Mouse (Mus musculus) MEL (cell line): ENCODE results near the gene Disp1. TPM values are rescaled to one million over a fixed set of nuclear protein-coding genes. Genes with fewer than 3 reads are reported as not detected.

Experiments used
- DNase-seq: peaks from one replicate; pipeline ENCODE4 v3.0.0; 2011; ENCODE audit warnings: low read depth, low spot score
- H3K27ac ChIP-seq: 2 replicates; pipeline ENCODE4 v1.5.1; 2012; ENCODE audit warnings: low read depth, mild to moderate bottlenecking, control low read depth, low read length, moderate library complexity; ENCODE audit not compliant: control insufficient read depth
- H3K27me3 ChIP-seq, 2 experiments: fragments of 150-350 bp in 1 of 2; sonication (generic) in 1 of 2; 2 replicates each; pipeline ENCODE4 v1.6.1; 2012; ENCODE audit warnings: low read length in 2 of 2, mild to moderate bottlenecking in 2 of 2, improper control_type of control experiment in 1 of 2, moderate library complexity in 1 of 2; ENCODE audit not compliant: insufficient read depth in 2 of 2, control insufficient read depth in 1 of 2
- H3K36me3 ChIP-seq, 2 experiments: 2 replicates each; pipeline ENCODE4 v1.6.1; 2012 to 2014; ENCODE audit warnings: low read length in 2 of 2, improper control_type of control experiment in 1 of 2, inconsistent platforms in 1 of 2, mild to moderate bottlenecking in 1 of 2; ENCODE audit not compliant: insufficient read depth in 2 of 2, control insufficient read depth in 1 of 2
- H3K4me1 ChIP-seq, 2 experiments: fragments of 150-350 bp in 1 of 2; sonication (generic) in 1 of 2; 2 replicates each; pipeline ENCODE4 v1.6.1; 2012; ENCODE audit warnings: low read length in 2 of 2, improper control_type of control experiment in 1 of 2, mild to moderate bottlenecking in 1 of 2; ENCODE audit not compliant: insufficient read depth in 2 of 2, control insufficient read depth in 1 of 2
- H3K4me3 ChIP-seq, 2 experiments: fragments of 150-350 bp in 1 of 2; sonication (generic) in 1 of 2; 2 replicates each; pipeline ENCODE4 v1.5.1; 2012; ENCODE audit warnings: low read depth in 2 of 2, low read length in 2 of 2, mild to moderate bottlenecking in 2 of 2, moderate library complexity in 2 of 2, control low read depth in 1 of 2, improper control_type of control experiment in 1 of 2; ENCODE audit not compliant: control insufficient read depth in 1 of 2, insufficient read depth in 1 of 2
- H3K79me2 ChIP-seq: 2 replicates; pipeline ENCODE4 v1.6.1; 2012; ENCODE audit warnings: mild to moderate bottlenecking, low read length, moderate library complexity; ENCODE audit not compliant: control insufficient read depth, poor library complexity, insufficient read depth
- H3K9ac ChIP-seq: 2 replicates; pipeline ENCODE4 v1.6.1; 2012; ENCODE audit warnings: low read depth, mild to moderate bottlenecking, control low read depth, low read length, moderate library complexity; ENCODE audit not compliant: control insufficient read depth, poor library complexity, severe bottlenecking
- H3K9me3 ChIP-seq: fragments of 150-350 bp; sonication (generic); replicated peaks from 2 replicates; pipeline ENCODE4 v1.6.1; 2012; ENCODE audit warnings: mild to moderate bottlenecking, low read length, improper control_type of control experiment, moderate library complexity; ENCODE audit not compliant: insufficient read depth
- CHD1 ChIP-seq: IDR thresholded peaks from 2 replicates; pipeline ENCODE4 v1.6.1; 2012; ENCODE audit warnings: low read depth, mild to moderate bottlenecking, inconsistent platforms, low read length, improper control_type of control experiment
- CHD2 ChIP-seq: IDR thresholded peaks from 2 replicates; pipeline ENCODE4 v1.6.1; 2011; ENCODE audit warnings: low read length, improper control_type of control experiment
- CTCF ChIP-seq, 3 experiments: IDR thresholded peaks in 2 of 3; conservative IDR thresholded peaks in 1 of 3; 2 replicates each; pipeline ENCODE4 v1.5.1; 2011 to 2012; ENCODE audit warnings: low read length in 3 of 3, low read depth in 2 of 3, mild to moderate bottlenecking in 2 of 3, improper control_type of control experiment in 1 of 3, inconsistent platforms in 1 of 3, mixed read lengths in 1 of 3, moderate library complexity in 1 of 3; ENCODE audit not compliant: control insufficient read depth in 1 of 3, insufficient read depth in 1 of 3, poor library complexity in 1 of 3, severe bottlenecking in 1 of 3
- ELF1 ChIP-seq: IDR thresholded peaks from 2 replicates; pipeline ENCODE4 v1.6.1; 2014; ENCODE audit warnings: low read depth, mild to moderate bottlenecking, inconsistent platforms, low read length, improper control_type of control experiment, moderate library complexity
- EP300 ChIP-seq, 2 experiments: IDR thresholded peaks; 2 replicates each; pipeline ENCODE4 v1.6.1; 2011; ENCODE audit warnings: improper control_type of control experiment in 2 of 2, low read length in 2 of 2, low read depth in 1 of 2, mild to moderate bottlenecking in 1 of 2
- ETS1 ChIP-seq: IDR thresholded peaks from 2 replicates; pipeline ENCODE4 v1.6.1; 2012; ENCODE audit warnings: low read depth, mild to moderate bottlenecking, inconsistent platforms, low read length, improper control_type of control experiment, moderate library complexity
- GABPA ChIP-seq: IDR thresholded peaks from 2 replicates; pipeline ENCODE4 v1.6.1; 2012; ENCODE audit warnings: low read depth, mild to moderate bottlenecking, inconsistent platforms, low read length, improper control_type of control experiment, moderate library complexity
- GATA1 ChIP-seq: IDR thresholded peaks from 2 replicates; pipeline ENCODE4 v1.6.1; 2011; ENCODE audit warnings: low read depth, low read length, improper control_type of control experiment
- HCFC1 ChIP-seq: IDR thresholded peaks from 2 replicates; pipeline ENCODE4 v1.6.1; 2012; ENCODE audit warnings: low read depth, mild to moderate bottlenecking, inconsistent platforms, low read length, improper control_type of control experiment, moderate library complexity
- KAT2A ChIP-seq: conservative IDR thresholded peaks from 2 replicates; pipeline ENCODE4 v1.6.1; 2012; ENCODE audit warnings: low read depth, low read length, improper control_type of control experiment, inconsistent platforms
- MAFK ChIP-seq: IDR thresholded peaks from 2 replicates; pipeline ENCODE4 v1.6.1; 2011; ENCODE audit warnings: low read depth, mild to moderate bottlenecking, low read length, improper control_type of control experiment, borderline replicate concordance
- MAX ChIP-seq: IDR thresholded peaks from 2 replicates; pipeline ENCODE4 v1.6.1; 2011; ENCODE audit warnings: low read length, improper control_type of control experiment
- MAZ ChIP-seq: IDR thresholded peaks from 2 replicates; pipeline ENCODE4 v1.6.1; 2012; ENCODE audit warnings: low read depth, mild to moderate bottlenecking, inconsistent platforms, low read length, improper control_type of control experiment
- MEF2A ChIP-seq: IDR thresholded peaks from 2 replicates; pipeline ENCODE4 v1.6.1; 2014; ENCODE audit warnings: low read depth, mild to moderate bottlenecking, inconsistent platforms, low read length, improper control_type of control experiment; ENCODE audit not compliant: poor library complexity, insufficient replicate concordance, severe bottlenecking; ENCODE audit errors: extremely low read depth
- MXI1 ChIP-seq: IDR thresholded peaks from 2 replicates; pipeline ENCODE4 v1.6.1; 2011; ENCODE audit warnings: mild to moderate bottlenecking, low read depth, low read length, improper control_type of control experiment
- MYB ChIP-seq: IDR thresholded peaks from 2 replicates; pipeline ENCODE4 v1.6.1; 2011; ENCODE audit warnings: mild to moderate bottlenecking, low read depth, low read length, improper control_type of control experiment
- MYC ChIP-seq: IDR thresholded peaks from 2 replicates; pipeline ENCODE4 v1.6.1; 2011; ENCODE audit warnings: low read depth, mild to moderate bottlenecking, low read length, improper control_type of control experiment, moderate library complexity
- POLR2A ChIP-seq, 2 experiments: IDR thresholded peaks; 2 replicates each; pipeline ENCODE4 v1.6.1; 2011 to 2012; ENCODE audit warnings: low read length in 2 of 2, mild to moderate bottlenecking in 2 of 2, control low read depth in 1 of 2, improper control_type of control experiment in 1 of 2, low read depth in 1 of 2, moderate library complexity in 1 of 2; ENCODE audit not compliant: control insufficient read depth in 1 of 2, insufficient read depth in 1 of 2, poor library complexity in 1 of 2
- POLR2AphosphoS2 ChIP-seq: IDR thresholded peaks from 2 replicates; pipeline ENCODE4 v1.6.1; 2011; ENCODE audit warnings: low read length, improper control_type of control experiment
- RAD21 ChIP-seq: IDR thresholded peaks from 2 replicates; pipeline ENCODE4 v1.6.1; 2011; ENCODE audit warnings: mild to moderate bottlenecking, low read depth, low read length, improper control_type of control experiment
- RCOR1 ChIP-seq: IDR thresholded peaks from 2 replicates; pipeline ENCODE4 v1.6.1; 2012; ENCODE audit warnings: low read depth, mild to moderate bottlenecking, inconsistent platforms, low read length, improper control_type of control experiment
- SIN3A ChIP-seq: IDR thresholded peaks from 2 replicates; pipeline ENCODE4 v1.6.1; 2012; ENCODE audit warnings: low read length, improper control_type of control experiment, inconsistent platforms
- SMC3 ChIP-seq: IDR thresholded peaks from 2 replicates; pipeline ENCODE4 v1.6.1; 2011; ENCODE audit warnings: low read depth, low read length, improper control_type of control experiment
- TAL1 ChIP-seq: IDR thresholded peaks from 2 replicates; pipeline ENCODE4 v1.6.1; 2012; ENCODE audit warnings: mild to moderate bottlenecking, inconsistent platforms, low read length, moderate library complexity, mixed read lengths
- TCF12 ChIP-seq: IDR thresholded peaks from 2 replicates; pipeline ENCODE4 v1.6.1; 2014; ENCODE audit warnings: low read depth, mild to moderate bottlenecking, inconsistent platforms, low read length, improper control_type of control experiment, moderate library complexity
- USF1 ChIP-seq: IDR thresholded peaks from 2 replicates; pipeline ENCODE4 v1.6.1; 2014; ENCODE audit warnings: low read depth, mild to moderate bottlenecking, inconsistent platforms, low read length, improper control_type of control experiment, moderate library complexity
- USF2 ChIP-seq, 2 experiments: IDR thresholded peaks; 2 replicates each; pipeline ENCODE4 v1.6.1; 2011 to 2012; ENCODE audit warnings: improper control_type of control experiment in 2 of 2, low read length in 2 of 2, borderline replicate concordance in 1 of 2, inconsistent platforms in 1 of 2, low read depth in 1 of 2, mild to moderate bottlenecking in 1 of 2; ENCODE audit not compliant: insufficient read depth in 1 of 2
- ZKSCAN1 ChIP-seq: IDR thresholded peaks from 2 replicates; pipeline ENCODE4 v1.6.1; 2012; ENCODE audit warnings: low read depth, mild to moderate bottlenecking, inconsistent platforms, low read length, improper control_type of control experiment, moderate library complexity
- ZMIZ1 ChIP-seq: IDR thresholded peaks from 2 replicates; pipeline ENCODE4 v1.6.1; 2012; ENCODE audit warnings: low read depth, mild to moderate bottlenecking, inconsistent platforms, low read length, improper control_type of control experiment, moderate library complexity
- ZNF384 ChIP-seq: IDR thresholded peaks from 2 replicates; pipeline ENCODE4 v1.6.1; 2012; ENCODE audit warnings: low read depth, mild to moderate bottlenecking, inconsistent platforms, low read length, improper control_type of control experiment
- polyA plus RNA-seq, 2 experiments: library from polyadenylated mRNA; stranded (reverse) in 1 of 2; unstranded in 1 of 2; fragments of >175 nt in 1 of 2; fragments of >200 nt in 1 of 2; gene quantifications; 2 replicates each; pipeline versions ENCODE4 v1.2.1 to v1.2.4; 2012; ENCODE audit warnings: low replicate concordance in 2 of 2, low read depth in 1 of 2; ENCODE audit not compliant: insufficient read length in 2 of 2, insufficient read depth in 1 of 2, missing spikeins in 1 of 2
- total RNA-seq: library from RNA; depleted of rRNA; stranded (reverse); fragments of 300-350 nt; gene quantifications from 2 replicates; pipeline ENCODE4 v1.2.3, GENCODE M21; 2012

Disp1 gene
- total and polyA plus RNA-seq, 3 experiments = 6.3 to 9.9 TPM; not detected in 1

DNA sequence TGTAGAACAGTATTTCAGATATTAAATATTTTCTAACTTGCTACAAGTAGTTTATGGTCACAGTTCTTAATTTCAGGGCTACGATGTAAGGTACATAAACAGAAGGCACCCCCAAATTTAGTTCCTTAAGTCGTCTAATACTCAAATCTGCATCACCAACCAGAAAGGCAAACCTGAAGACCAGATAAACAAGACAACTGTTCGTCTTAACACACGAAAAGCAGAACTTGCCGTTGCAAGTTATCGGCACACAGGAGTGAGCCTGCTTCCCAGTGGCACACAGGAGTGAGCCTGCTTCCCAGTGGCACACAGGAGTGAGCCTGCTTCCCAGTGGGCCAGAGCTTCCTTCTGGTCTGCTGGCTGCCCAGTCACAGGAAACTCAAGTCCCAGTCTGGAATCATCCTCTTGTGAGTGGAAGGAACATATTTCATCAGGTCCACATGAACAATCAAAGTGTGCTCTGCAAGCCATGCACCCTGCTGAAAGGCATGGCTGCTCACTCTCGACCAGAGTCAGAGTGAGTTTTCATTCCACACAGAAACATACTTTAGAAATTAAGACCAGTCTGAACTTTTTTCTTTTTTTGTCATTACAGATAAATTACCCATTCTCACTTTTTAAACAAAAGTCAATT, 75.1 kb downstream of the Disp1 start (continued):
- TF ChIP-seq KAT2A (no peak), SMC3 (no peak)

DNA sequence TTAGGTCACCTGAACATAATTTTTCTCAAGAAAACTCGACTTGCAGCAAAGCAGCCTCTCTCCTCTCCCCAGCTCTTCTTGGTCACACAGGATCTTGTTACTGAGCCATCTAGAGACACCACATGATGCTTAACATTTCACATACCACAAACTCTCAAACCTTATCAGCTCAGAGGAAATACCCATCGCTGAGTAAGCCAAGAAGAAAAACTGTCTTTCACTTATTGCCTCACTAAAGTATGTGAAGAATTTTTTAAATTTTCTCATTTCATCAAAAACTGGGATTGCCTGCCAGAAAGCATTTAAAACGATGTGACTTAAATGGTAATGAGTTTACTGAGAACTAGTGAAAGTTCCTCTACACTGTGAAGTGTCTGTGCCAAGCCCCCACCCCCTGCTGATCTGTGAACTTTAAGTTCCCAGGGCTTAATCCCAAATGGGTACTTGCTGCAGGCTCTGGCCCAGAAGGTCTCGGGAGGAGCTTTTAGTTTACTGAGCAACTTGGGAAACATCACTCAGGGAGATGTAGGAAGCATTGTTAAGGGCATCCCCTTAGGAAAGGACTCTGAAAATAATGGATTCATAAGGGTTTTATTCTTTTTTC, 76.6 kb downstream of the Disp1 start:
- peaks cover 0 to 33% of the 10 kb centered on the region in 2 experiments; a peak in 2 of 4 replicates for H3K36me3 ChIP-seq
- no peaks in the 10 kb centered on the region for H3K27me3 ChIP-seq
- peaks cover 27% of the 10 kb centered on the region in 2 experiments for H3K4me1 ChIP-seq
- no peaks in the 10 kb centered on the region for H3K9me3 ChIP-seq
- peak overlapping the region; percentile 79 for H3K27ac ChIP-seq
- TF ChIP-seq MAZ = peak; percentile 43; the same call in 1 of the 2 replicates
- TF ChIP-seq ZKSCAN1 = peak; percentile 23; the same call in 1 of the 2 replicates
- TF ChIP-seq MXI1 = peak; percentile 36; the same call in 1 of the 2 replicates
- TF ChIP-seq MYB = peak; percentile 38; the same call in 1 of the 2 replicates
- peak; percentile 71 for TF ChIP-seq USF1
- TF ChIP-seq HCFC1 = no peak
- no peak for TF ChIP-seq CTCF (IDR thresholded peaks at IDR 0.05 in 2 of 3, conservative IDR thresholded peaks at IDR 0.05 in 1 of 3; ENCODE audit: control insufficient read depth in 1 of 3, insufficient read depth in 1 of 3, low read depth in 2 of 3, low read length in 3 of 3, poor library complexity in 1 of 3, severe bottlenecking in 1 of 3)
- no peak; a peak in 1 of 4 replicates for TF ChIP-seq USF2 (IDR thresholded peaks at IDR 0.05; ENCODE audit: borderline replicate concordance in 1 of 2, insufficient read depth in 1 of 2, low read depth in 1 of 2, low read length in 2 of 2)
- peak; percentile 72 for TF ChIP-seq RCOR1
- TF ChIP-seq MYC = peak; percentile 48; the same call in 1 of the 2 replicates
- peak; percentile 62; the same call in 1 of the 2 replicates for TF ChIP-seq SIN3A
- peak; percentile 77 to 78 for TF ChIP-seq EP300 (IDR thresholded peaks at IDR 0.05; ENCODE audit: low read depth in 1 of 2, low read length in 2 of 2)
- no peak for TF ChIP-seq RAD21
- TF ChIP-seq MAX = no peak
- peak; percentile 86 for TF ChIP-seq GATA1
- no peak for TF ChIP-seq MAFK
- no peak for TF ChIP-seq ZNF384
- TF ChIP-seq GABPA = no peak
- no peak for TF ChIP-seq POLR2A (IDR thresholded peaks at IDR 0.05; ENCODE audit: control insufficient read depth in 1 of 2, insufficient read depth in 1 of 2, low read depth in 1 of 2, low read length in 2 of 2, poor library complexity in 1 of 2)
- TF ChIP-seq TAL1 = no peak
- TF ChIP-seq ZMIZ1 = no peak
- TF ChIP-seq CHD1 = no peak
- peak; percentile 43; the same call in 1 of the 2 replicates for TF ChIP-seq TCF12
- no peak for TF ChIP-seq CHD2
- TF ChIP-seq ELF1 = no peak
- TF ChIP-seq ETS1 = peak; percentile 80
- no peak for TF ChIP-seq MEF2A
- TF ChIP-seq POLR2AphosphoS2 = no peak
- H3K9ac ChIP-seq = peak overlapping the region; percentile 46
- DNase-seq = peak; percentile 80
- H3K79me2 ChIP-seq = no peaks in the 10 kb centered on the region; the same call in 1 of the 2 replicates
- H3K4me3 ChIP-seq = peak overlapping the region in 1 of 2 experiments; percentile 12; a peak in 3 of 4 replicates
